Mouse (Mus musculus) small intestine, adult 2 months (tissue): Measurements from ENCODE around the gene Stox1.

Experiments used
- CTCF ChIP-seq: fragments of 200-500 bp; IDR thresholded peaks from 2 replicates; pipeline ENCODE4 v1.5.1; 2012; ENCODE audit warnings: low read depth, mild to moderate bottlenecking, control low read depth, inconsistent platforms, low read length, moderate library complexity, mixed read lengths; ENCODE audit not compliant: insufficient replicate concordance, insufficient read length; ENCODE audit errors: extremely low read depth
- POLR2A ChIP-seq: fragments of 200-500 bp; IDR thresholded peaks from 2 replicates; pipeline ENCODE4 v1.6.1; 2012; ENCODE audit warnings: low read depth, mild to moderate bottlenecking, control low read depth, inconsistent platforms, low read length, moderate library complexity

GRCm38 (mm10) chr10:62656711-62657110 lies 69.2 kb downstream of the Stox1 start:
- TF ChIP-seq CTCF = no peak
- no peak for TF ChIP-seq POLR2A
